Mouse (Mus musculus): ENCODE measurements around the gene Gcfc2. TPM values are rescaled to one million over a fixed set of nuclear protein-coding genes. Genes with fewer than 3 reads are reported as not detected.

Gcfc2 gene
- total and polyA plus RNA-seq, 3 experiments: 5.9 to 77.4 (median 57.4) TPM

- Histone ChIP-seq H3K36me3 (replicated peaks) (peaks cover 35% of the 10 kb centered on the region), H3K4me3 (ENCODE audit: low read depth, low read length) (peak within 1 kb of the TSS; percentile 83), H3K27me3 (ENCODE audit: insufficient read depth, low read length) (no peaks in the 10 kb centered on the region; the same call in 1 of the 2 replicates), H3K4me1 (ENCODE audit: insufficient read depth, low read depth, low read length) (peaks cover 10% of the 10 kb centered on the region), H3K9me3 (replicated peaks) (0 out of 2 replicates have a peak, but pooled peaks cover 2% of the 10 kb centered on the region)
- TF ChIP-seq POLR2AphosphoS5 (IDR thresholded peaks at IDR 0.05; ENCODE audit: insufficient replicate concordance, low read depth, low read length) (no peak), GATA2 (IDR thresholded peaks at IDR 0.05; ENCODE audit: borderline replicate concordance, low read depth, low read length) (no peak), CTCF (IDR thresholded peaks at IDR 0.05; ENCODE audit: low read depth, low read length) (no peak), TAL1 (conservative IDR thresholded peaks at IDR 0.05; ENCODE audit: low read depth, low read length) (no peak), GATA1 (IDR thresholded peaks at IDR 0.05; ENCODE audit: borderline replicate concordance, low read length) (no peak)
- peak; percentile 72 for DNase-seq (ENCODE audit: low spot score)
- peak; percentile 98 for ATAC-seq (ENCODE audit: extremely low read depth, insufficient number of reproducible peaks, low FRiP score, poor library complexity, severe bottlenecking)
Observed at GRCm38 (mm10) chr6:81965296-81966067, 42.0 kb downstream of the Gcfc2 start, which contains the start of gene Mrpl19. Gene Mrpl19 (minus strand): TSS chr6:81965958.

- H3K4me3 ChIP-seq (ENCODE audit: low read depth, low read length): peak overlapping the region; percentile 83
Observed at GRCm38 (mm10) chr6:81966068-81966544, 42.6 kb downstream of the Gcfc2 start.

GRCm38 (mm10) chr6:81971196-81971595 is 47.7 kb downstream of the Gcfc2 start:
- no peak for ATAC-seq (ENCODE audit: extremely low read depth, insufficient number of reproducible peaks, low FRiP score, poor library complexity, severe bottlenecking)
- no peaks in the 10 kb centered on the region for H3K36me3 ChIP-seq (replicated peaks)
- no peaks in the 10 kb centered on the region for H3K9me3 ChIP-seq (replicated peaks)
- TF ChIP-seq POLR2AphosphoS5 (IDR thresholded peaks at IDR 0.05; ENCODE audit: insufficient replicate concordance, low read depth, low read length) (no peak), GATA1 (IDR thresholded peaks at IDR 0.05; ENCODE audit: borderline replicate concordance, low read length) (no peak), GATA2 (IDR thresholded peaks at IDR 0.05; ENCODE audit: borderline replicate concordance, low read depth, low read length) (no peak), CTCF (IDR thresholded peaks at IDR 0.05; ENCODE audit: low read depth, low read length) (no peak), TAL1 (conservative IDR thresholded peaks at IDR 0.05; ENCODE audit: low read depth, low read length) (no peak)
- H3K27me3 ChIP-seq (ENCODE audit: insufficient read depth, low read length): peaks cover 2% of the 10 kb centered on the region
- no peak overlapping the region for H3K4me3 ChIP-seq (ENCODE audit: low read depth, low read length)
- DNase-seq (ENCODE audit: low spot score): no peak
- peaks cover 3% of the 10 kb centered on the region; the same call in 1 of the 2 replicates for H3K4me1 ChIP-seq (ENCODE audit: insufficient read depth, low read depth, low read length)

More at GRCm38 (mm10) chr6:81966068-81966544, 42.6 kb downstream of the Gcfc2 start:
- Histone ChIP-seq H3K36me3 (replicated peaks) (peaks cover 29% of the 10 kb centered on the region), H3K4me1 (ENCODE audit: insufficient read depth, low read depth, low read length) (peaks cover 12% of the 10 kb centered on the region), H3K9me3 (replicated peaks) (0 out of 2 replicates have a peak, but pooled peaks cover 2% of the 10 kb centered on the region), H3K27me3 (ENCODE audit: insufficient read depth, low read length) (no peaks in the 10 kb centered on the region; the same call in none of the 2 replicates)
- TF ChIP-seq TAL1 (conservative IDR thresholded peaks at IDR 0.05; ENCODE audit: low read depth, low read length) (no peak), POLR2AphosphoS5 (IDR thresholded peaks at IDR 0.05; ENCODE audit: insufficient replicate concordance, low read depth, low read length) (no peak), CTCF (IDR thresholded peaks at IDR 0.05; ENCODE audit: low read depth, low read length) (no peak), GATA1 (IDR thresholded peaks at IDR 0.05; ENCODE audit: borderline replicate concordance, low read length) (no peak), GATA2 (IDR thresholded peaks at IDR 0.05; ENCODE audit: borderline replicate concordance, low read depth, low read length) (no peak)
- no peak for ATAC-seq (ENCODE audit: extremely low read depth, insufficient number of reproducible peaks, low FRiP score, poor library complexity, severe bottlenecking)
- DNase-seq (ENCODE audit: low spot score): no peak

GRCm38 (mm10) chr6:81972595-81972994 is 49.1 kb downstream of the Gcfc2 start:
- ATAC-seq (ENCODE audit: extremely low read depth, insufficient number of reproducible peaks, low FRiP score, poor library complexity, severe bottlenecking) (no peak), DNase-seq (ENCODE audit: low spot score) (no peak)
- H3K27me3 ChIP-seq (ENCODE audit: insufficient read depth, low read length): peaks cover 2% of the 10 kb centered on the region
- TF ChIP-seq GATA2 (IDR thresholded peaks at IDR 0.05; ENCODE audit: borderline replicate concordance, low read depth, low read length) (no peak), GATA1 (IDR thresholded peaks at IDR 0.05; ENCODE audit: borderline replicate concordance, low read length) (no peak), TAL1 (conservative IDR thresholded peaks at IDR 0.05; ENCODE audit: low read depth, low read length) (no peak), CTCF (IDR thresholded peaks at IDR 0.05; ENCODE audit: low read depth, low read length) (no peak), POLR2AphosphoS5 (IDR thresholded peaks at IDR 0.05; ENCODE audit: insufficient replicate concordance, low read depth, low read length) (no peak)
- peaks cover 3% of the 10 kb centered on the region; the same call in 1 of the 2 replicates for H3K4me1 ChIP-seq (ENCODE audit: insufficient read depth, low read depth, low read length)
- no peak overlapping the region for H3K4me3 ChIP-seq (ENCODE audit: low read depth, low read length)
- no peaks in the 10 kb centered on the region for H3K36me3 ChIP-seq (replicated peaks)
- H3K9me3 ChIP-seq (replicated peaks): no peaks in the 10 kb centered on the region

GRCm38 (mm10) chr6:81975971-81976621 is 52.6 kb downstream of the Gcfc2 start:
- H3K4me1 ChIP-seq (ENCODE audit: insufficient read depth, low read depth, low read length): peaks cover 1% of the 10 kb centered on the region; the same call in 1 of the 2 replicates
- H3K36me3 ChIP-seq (replicated peaks): no peaks in the 10 kb centered on the region
- no peaks in the 10 kb centered on the region for H3K9me3 ChIP-seq (replicated peaks)
- peak; percentile 32 for TF ChIP-seq CTCF (IDR thresholded peaks at IDR 0.05; ENCODE audit: low read depth, low read length)
- TF ChIP-seq TAL1 (conservative IDR thresholded peaks at IDR 0.05; ENCODE audit: low read depth, low read length): no peak
- DNase-seq (ENCODE audit: low spot score) (peak; percentile 22), ATAC-seq (ENCODE audit: extremely low read depth, insufficient number of reproducible peaks, low FRiP score, poor library complexity, severe bottlenecking) (peak; percentile 52)
- no peak overlapping the region for H3K4me3 ChIP-seq (ENCODE audit: low read depth, low read length)
- H3K27me3 ChIP-seq (ENCODE audit: insufficient read depth, low read length): peaks cover 2% of the 10 kb centered on the region; the same call in 1 of the 2 replicates

GRCm38 (mm10) chr6:81979286-81979685 is 55.8 kb downstream of the Gcfc2 start:
- H3K36me3 ChIP-seq (replicated peaks): no peaks in the 10 kb centered on the region
- no peaks in the 10 kb centered on the region for H3K4me1 ChIP-seq (ENCODE audit: insufficient read depth, low read depth, low read length)
- no peak overlapping the region for H3K4me3 ChIP-seq (ENCODE audit: low read depth, low read length)
- TF ChIP-seq TAL1 (conservative IDR thresholded peaks at IDR 0.05; ENCODE audit: low read depth, low read length) (no peak), POLR2AphosphoS5 (IDR thresholded peaks at IDR 0.05; ENCODE audit: insufficient replicate concordance, low read depth, low read length) (no peak), CTCF (IDR thresholded peaks at IDR 0.05; ENCODE audit: low read depth, low read length) (no peak)
- ATAC-seq (ENCODE audit: extremely low read depth, insufficient number of reproducible peaks, low FRiP score, poor library complexity, severe bottlenecking) (no peak), DNase-seq (ENCODE audit: low spot score) (no peak)
- H3K27me3 ChIP-seq (ENCODE audit: insufficient read depth, low read length): 0 out of 2 replicates have a peak, but pooled peaks cover under 1% of the 10 kb centered on the region
- no peaks in the 10 kb centered on the region for H3K9me3 ChIP-seq (replicated peaks)
